Mouse (Mus musculus): ENCODE data around the gene Pom121. TPM values are rescaled to one million over a fixed set of nuclear protein-coding genes. Genes with fewer than 3 reads are reported as not detected.

The Pom121 gene
- total RNA-seq, 2 experiments from 2014 or later: 22.1 to 23.6 TPM

Small RNAs within 50 kb of the gene (microRNA-seq; reads per million reads assigned to microRNA genes)
- gene Mir7033: 0.85 reads per million

Other genes starting within 250 kb of the Pom121 start
- 10 to 100 TPM; 18.3 to 22.2 TPM for gene Tbl2, start 244.9 kb downstream of the Pom121 start, total RNA-seq (2021)
- 10 to 100 TPM; 27.3 to 28.0 TPM for gene Bcl7b, start 226.3 kb downstream of the Pom121 start, total RNA-seq (2021)
- gene Baz1b, start 207.3 kb downstream of the Pom121 start, total RNA-seq (2021): 10 to 100 TPM; 59.4 to 63.6 TPM
- 10 to 100 TPM; 16.0 to 20.2 TPM for gene Fzd9, start 143.3 kb downstream of the Pom121 start, total RNA-seq (2021)
- gene Fkbp6, start 44.5 kb downstream of the Pom121 start, total RNA-seq (2021): under 1 TPM; 0.32 to 0.36 TPM
- not detected for gene Trim50, start 41.3 kb downstream of the Pom121 start, total RNA-seq (2021)
- gene Nsun5, start 24.6 kb downstream of the Pom121 start, total RNA-seq (2021): 10 to 100 TPM; 12.4 to 14.2 TPM
- 100 to 1,000 TPM; 125 to 128 TPM for gene Hip1, start 150.6 kb upstream of the Pom121 start, total RNA-seq (2021)
- gene Ccl26, start 169.0 kb upstream of the Pom121 start, total RNA-seq (2021): not detected
- gene Ccl24, start 178.5 kb upstream of the Pom121 start, total RNA-seq (2021): 1 to 10 TPM; 3.8 to 5.2 TPM
- 10 to 100 TPM; 14.9 to 18.9 TPM for gene Rhbdd2, start 238.1 kb upstream of the Pom121 start, total RNA-seq (2021)

All from gastrocnemius, postnatal 4 days (tissue).